Mouse (Mus musculus) WW6 (cell line): ENCODE results near the gene Anapc15.

Experiments used
- DNase-seq: peaks from one replicate; pipeline ENCODE4 v3.0.0-alpha.2; 2013; ENCODE audit warnings: low read depth, low spot score

Anapc15 gene

DNA sequence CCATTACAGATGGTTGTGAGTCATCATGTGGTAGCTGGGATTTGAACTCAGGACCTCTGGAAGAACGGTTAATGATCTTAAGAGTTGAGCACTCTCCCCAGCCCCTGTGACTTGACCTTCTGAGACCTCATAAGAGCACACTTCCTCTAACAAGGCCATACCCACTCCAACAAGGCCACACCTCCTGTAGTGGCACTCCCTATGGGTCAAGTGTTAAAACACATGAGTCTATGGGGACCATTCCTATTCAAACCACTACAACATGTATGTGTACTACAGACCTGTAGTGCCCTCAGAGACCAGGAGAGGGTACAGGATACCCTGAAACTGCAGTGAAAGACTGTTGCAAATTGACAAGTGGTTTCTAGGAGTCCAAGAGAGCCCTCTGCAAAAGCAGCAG is 15.6 kb upstream of the Anapc15 start:
- no peak for DNase-seq

DNA sequence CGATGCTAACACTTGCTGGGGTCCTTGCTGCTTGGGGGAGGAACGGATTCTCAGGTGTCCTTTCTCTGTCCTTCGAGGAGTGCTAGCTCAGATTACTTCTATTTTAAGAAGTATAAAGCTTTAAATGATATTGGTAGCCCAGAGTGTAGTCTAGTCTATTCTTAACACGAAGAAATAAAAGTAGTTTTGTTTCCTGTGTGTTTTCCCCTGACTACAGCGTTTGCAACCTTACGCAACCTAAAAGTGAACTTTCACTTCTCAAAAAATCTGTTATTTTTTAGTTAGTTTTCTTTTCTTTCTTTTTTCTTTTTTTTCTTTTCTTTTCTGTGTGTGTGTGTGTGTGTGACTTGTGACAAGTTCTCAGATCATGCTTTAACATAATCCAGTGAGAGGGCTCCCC is 11.8 kb upstream of the Anapc15 start:
- DNase-seq, result no peak

DNA sequence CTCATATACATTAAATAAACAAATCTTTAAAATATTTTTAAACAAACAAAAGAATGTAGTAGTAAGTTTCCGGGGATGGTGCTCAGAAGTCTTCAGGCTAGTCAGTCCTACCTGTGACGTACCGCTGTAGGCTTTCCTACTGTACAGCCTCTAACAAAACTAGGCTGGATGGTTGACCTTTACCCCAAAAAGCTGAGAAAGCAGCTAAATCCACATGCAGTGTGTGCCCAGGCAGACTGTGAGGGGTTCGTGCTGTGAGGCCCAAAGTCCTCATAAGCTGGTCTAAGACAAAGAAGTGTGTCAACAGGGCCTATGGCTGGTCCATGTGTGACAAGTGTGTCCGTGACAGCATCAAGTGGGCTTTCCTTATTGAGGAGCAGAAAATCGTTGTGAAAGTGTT is 10.7 kb upstream of the Anapc15 start:
- DNase-seq, result no peak

DNA sequence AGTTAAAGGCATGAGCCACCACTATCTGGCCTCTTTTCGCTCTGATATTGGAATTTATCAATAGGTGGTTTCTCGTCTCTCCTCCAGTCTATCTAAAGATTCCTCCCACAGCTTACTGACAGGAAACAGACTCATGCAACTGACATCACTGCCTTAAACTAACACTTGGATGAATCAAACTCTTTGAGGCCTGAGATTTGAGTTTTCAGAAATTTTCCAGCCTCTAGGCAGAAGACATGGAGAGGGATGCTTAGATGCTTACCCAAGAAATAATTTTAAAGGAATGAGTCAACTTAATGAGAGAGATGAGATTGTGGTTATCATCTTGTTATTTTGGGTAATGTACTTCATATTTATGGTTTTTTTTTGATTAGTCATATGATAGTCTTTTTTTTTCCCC is 9.7 kb upstream of the Anapc15 start:
- DNase-seq, result no peak

DNA sequence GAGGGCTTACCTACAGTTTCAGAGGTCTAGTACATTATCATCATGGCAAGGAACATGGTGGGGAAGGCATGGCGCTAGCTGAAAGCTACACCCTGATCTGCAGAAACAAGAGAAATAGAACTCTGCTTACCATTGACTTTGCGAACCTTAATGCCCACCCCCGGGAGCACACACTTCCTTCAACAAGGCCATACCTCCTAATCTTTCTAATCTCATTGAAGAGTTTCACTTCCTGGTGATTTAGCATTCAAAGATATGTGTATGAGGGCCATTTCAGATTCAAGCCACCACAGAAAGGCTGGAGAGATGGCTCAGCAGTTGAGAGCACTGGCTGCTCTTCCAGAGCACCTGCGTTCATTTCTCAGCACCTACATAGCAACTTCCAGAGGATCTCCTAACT is 6.4 kb upstream of the Anapc15 start, which contains the start of gene Folr2:
Folr2 (minus strand) TSS at position 101 of the 400 bp plus-strand sequence.
- no peak for DNase-seq

DNA sequence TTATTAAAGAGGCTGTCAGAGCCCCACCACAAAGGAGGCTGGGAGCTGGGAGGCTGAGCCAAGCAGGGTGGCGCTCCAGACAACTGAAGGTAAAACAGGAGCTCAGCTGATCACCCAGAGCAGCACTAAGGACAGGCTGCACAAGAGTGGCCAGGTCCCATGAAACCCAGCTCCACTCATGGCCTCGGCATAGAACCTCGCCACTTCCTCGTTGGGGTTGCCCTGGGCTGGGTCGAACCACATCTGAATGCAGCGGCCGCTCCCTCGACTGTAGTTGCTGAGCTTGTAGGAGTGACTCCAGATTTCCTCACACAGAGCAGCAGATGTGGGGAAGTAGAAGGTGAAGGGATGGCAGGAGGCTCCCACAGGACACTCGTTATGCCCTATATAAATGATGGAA is 5.2 kb upstream of the Anapc15 start:
- DNase-seq, result no peak

DNA sequence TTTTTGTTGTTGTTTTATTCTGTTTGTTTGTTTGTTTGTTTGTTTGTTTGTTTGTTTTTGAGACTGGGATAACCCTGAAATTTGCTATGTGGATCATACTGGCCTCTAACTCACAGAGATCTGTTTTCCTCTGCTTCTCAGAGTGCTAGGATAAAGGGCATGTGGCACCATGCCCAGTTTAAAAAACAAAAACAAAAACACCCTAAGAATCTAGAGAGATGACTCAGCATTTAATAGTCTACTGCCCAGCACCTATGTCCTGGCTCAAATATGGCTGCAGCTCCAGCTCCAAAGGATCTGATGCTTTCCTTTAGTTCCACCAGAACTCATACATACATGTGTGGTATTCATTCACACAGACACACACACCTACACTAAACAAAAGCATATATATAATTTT is 2.5 kb upstream of the Anapc15 start:
- DNase-seq, result no peak

DNA sequence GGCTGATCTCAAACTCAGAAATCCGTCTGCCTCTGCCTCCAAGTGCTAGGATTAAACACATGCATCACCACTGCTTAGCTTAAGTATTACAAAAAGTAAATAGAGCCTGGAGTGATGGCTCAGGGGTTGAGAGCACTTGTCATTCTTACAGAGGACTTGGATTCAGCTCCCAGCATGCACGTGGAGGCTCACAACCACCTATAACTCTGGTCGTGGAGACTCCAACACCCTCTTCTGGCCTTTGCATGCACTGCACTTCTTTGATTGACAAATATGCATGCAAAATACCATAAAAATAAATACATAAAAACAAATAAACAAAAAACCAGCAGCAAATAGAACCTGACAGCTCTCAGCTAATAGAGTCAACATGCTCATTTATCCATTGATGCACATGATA is 1.2 kb upstream of the Anapc15 start:
- no peak for DNase-seq

DNA sequence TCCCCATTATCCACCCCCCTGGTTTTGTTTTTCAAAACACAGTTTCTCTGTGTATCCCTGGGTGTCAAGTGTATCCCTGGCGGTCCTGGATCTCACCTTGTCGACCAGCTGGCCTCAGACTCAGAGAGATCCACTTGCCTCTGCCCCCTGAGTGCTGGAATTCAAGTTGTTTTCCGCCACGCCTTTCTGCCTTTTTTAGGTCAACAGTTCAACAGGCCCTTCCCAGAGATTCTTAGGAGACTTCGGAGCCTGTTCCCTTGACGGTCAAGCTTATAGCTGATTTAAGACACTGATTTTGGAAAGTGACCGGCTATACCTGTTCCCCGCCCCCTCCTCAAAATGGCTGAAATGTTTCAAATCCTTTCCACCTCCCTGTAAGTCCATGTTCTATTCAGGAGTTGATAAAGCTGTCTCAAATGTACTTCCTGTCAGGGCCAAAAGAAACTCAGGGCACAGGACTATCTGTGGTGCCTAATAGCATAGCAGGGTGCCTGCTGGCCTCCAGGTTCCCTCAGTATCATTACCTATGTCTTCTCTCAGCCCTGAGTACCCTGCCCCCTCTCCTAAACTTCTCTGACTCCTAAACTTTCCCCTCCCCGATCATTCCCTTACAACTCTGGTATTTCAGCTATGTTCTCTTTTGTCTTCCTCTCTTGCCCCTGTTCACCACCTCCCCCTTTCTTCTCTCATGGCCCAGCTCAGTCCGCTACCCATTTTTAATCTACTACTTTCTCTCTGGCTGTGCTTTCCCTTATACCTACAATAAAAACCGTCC is 3.2 kb downstream of the Anapc15 start:
- DNase-seq, result no peak

DNA sequence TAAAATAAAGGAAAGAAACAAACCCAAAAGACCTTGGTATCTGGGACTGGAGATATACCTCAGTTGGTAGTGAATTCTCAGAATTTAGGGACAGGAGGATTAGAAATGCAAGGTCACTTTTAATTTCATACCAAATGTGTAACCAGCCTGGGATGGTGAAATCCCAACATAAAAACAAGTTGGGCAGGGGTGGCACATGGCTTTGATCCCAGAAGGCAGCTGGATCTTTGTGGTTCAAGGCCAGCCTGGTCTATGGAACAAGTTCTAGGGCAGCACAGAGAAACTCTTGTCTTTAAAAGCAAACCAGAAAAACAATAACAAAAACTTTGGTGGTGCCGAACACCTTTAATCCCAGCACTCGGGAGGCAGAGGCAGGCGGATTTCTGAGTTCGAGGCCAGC is 4.0 kb downstream of the Anapc15 start:
- DNase-seq, result no peak

DNA sequence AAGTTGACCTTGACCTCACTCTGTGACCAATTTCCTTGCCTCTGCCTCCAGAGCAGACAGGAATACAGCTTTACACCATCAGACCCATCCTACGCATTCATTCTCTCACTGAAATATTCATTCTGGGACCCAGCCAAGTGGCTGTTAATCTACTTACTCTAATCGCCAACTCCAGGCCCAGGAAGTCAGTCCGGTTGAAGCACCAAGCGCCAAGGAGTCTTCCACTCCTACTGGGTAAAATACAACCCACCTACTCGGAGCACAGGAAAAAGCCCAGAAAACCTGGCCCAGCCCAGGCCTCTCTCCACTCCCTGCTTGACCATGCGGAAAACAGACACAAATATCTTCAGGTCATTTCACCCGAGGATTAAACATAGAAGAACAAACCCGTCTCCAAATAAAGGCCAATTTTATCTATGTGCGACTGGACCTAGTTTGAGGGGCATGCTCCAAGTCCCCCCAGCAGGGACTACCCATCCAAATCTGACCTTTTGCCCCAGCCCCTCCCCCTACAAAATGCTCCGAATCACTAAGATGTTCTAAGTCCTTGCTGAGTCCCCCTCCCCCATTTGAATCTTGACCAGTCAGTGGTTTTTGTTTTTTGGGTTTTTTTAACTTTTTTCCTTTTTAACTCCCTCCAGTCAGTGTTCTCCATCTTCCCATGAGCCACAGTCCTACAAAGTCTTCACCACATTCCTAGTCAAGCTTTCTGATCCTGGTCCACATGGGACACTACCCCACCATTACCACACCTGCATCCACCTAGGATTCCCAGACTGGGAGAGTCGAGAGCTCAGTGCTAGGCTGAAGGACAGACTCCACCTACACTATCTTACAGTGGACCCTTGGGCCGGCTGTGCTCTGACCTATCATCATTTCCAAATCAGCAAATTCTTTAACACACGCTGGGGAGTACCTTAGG is 5.0 kb downstream of the Anapc15 start:
- DNase-seq, result no peak

DNA sequence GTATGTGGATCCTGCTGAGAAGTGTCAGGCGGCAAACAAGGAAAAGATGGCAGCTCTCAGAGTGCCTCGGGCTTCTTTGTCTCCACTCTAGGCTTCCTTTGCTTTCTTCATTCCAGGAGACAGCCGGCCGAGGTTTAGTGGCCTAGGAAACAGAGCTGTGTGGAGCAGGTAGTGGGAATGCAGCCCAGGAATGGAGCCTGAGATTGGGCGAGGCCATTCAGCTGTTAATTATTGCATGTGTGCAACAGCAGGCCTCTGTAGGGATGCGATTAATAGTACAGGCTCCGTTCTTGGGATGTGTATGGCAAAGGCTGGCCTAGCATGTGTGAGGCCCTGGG is 5.6 kb downstream of the Anapc15 start:
- no peak for DNase-seq

DNA sequence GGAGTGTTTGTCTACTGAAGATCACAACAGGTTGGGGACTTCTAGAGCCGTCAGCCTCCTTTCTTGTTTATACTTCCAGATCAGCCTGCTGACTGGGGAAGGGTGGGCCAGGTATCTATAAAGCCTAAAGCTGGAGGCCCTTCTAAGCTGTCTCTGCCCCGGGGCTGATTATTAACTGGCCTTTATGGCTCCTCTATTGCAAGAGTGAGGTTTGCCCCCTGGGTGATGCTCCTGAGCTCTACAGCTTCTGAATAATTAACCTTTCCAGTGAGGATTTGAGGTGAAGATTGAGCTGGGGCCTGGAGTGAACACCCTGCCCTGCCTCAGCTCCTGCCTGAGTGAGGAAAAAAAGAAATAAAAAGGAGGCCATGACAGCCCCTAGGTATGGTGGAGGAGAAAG is 7.1 kb downstream of the Anapc15 start, which contains the start of gene Folr1:
Folr1 (minus strand) TSS at position 160 of the 400 bp plus-strand sequence.
- DNase-seq, result no peak

DNA sequence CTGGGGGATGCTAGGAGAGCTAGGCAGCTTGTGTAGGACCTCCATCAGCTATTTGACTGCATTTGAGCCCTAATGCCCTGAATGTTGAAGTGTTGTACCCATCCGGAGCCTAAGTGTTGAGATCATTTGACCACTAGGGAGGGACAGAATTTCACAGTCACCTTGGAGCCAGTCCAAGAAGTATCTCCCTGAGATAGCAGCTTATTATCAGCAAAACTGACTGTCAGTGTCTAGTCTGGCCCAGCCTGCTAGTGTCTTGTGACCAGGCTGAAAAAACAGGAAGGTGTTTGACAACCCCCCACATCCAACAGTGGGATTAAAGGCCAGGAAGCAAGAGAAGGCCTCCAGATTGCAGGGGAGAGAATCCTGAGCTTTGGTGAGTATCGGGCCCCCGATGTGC is 7.8 kb downstream of the Anapc15 start:
- DNase-seq, result no peak

DNA sequence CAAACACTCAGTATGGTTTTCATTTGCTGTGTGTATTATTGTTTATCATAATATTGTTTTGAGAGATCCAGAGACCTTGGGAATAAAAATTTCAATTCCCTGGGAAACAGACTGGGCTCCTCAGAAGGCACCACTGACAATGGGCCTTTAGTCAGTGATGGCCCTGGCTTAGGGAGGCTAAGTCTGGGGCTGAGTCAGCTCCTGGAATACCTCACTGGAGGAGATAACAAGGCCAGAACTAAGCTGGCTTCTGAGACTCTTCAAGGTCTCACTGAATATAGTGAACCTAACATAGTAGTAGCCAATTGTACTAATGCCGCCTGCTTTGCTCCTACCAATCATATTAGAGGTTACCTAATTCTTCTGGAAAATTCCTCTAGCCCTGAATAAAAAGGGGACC is 12.5 kb downstream of the Anapc15 start:
- no peak for DNase-seq

DNA sequence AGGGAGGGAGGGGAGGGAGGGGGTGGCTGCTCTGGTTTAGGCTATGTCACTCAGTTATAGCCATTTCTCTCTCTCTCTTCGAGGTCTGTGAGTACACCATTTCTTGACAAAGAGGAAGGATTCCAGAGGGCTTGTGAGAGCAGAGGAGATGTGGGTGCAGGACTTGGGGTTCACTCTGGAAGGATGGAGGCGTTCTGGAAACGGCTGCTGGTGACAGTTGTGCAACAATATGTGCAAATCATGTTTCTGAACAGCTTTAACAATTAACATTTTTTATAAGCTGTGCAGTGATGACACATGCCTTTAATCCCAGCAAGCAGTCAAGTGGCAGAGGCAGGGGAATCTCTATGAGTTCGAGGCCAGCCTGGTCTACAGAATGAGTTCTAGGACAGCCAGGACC is 17.3 kb downstream of the Anapc15 start:
- DNase-seq, result no peak

DNA sequence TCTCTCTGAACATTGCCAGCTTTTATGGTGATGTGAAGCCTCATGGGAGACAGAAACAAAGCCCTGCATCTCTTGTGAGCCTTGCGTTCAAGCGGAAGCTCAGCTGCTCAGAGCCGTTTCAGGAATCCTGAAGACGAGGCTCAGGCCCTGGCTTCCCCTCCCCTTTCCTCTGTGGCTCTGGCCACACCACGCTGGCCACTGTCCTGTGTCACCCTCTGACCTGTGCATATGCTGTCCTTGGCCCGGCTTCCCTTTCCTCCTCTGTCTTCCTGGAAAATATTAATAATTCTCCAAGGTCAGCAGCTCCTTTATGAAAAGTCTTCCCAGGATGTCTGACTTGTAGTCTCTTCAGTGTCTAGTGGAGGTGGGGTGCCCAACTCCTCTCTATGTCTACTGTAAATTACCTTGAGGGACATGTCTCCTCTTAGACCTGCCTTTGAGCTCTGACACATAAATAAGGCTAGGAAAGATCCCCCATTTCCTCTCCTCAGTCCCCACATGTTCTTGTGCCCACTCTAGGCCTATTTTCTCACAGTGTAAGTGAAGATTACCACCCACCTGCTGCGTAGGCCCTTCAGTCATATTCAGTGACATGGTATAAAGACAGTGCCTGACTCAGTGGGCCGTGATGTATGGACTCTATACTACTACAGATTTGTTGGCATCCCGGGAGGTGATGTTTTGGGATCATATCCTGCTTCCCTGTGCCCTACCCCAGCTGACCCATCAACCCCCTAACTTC is 19.1 kb downstream of the Anapc15 start:
- DNase-seq, result no peak

DNA sequence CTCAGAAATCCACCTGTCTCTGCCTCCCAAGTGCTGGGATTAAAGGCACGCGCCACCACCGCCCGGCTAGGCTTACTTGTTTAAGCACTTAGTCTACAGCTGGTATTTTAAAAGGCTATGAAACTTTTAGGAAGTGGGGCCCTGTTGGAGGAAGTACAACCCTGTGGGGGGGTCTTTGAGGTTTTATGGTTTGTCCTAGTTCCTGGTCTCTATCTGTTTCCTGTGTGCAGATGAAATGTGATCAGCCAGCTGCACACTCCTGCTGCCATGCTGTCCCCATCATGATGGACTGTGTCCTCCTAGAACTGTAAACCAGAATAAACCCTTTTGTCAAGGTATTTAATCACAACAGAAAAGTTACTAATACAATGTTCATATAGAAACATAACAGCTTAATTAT is 20.6 kb downstream of the Anapc15 start:
- no peak for DNase-seq

DNA sequence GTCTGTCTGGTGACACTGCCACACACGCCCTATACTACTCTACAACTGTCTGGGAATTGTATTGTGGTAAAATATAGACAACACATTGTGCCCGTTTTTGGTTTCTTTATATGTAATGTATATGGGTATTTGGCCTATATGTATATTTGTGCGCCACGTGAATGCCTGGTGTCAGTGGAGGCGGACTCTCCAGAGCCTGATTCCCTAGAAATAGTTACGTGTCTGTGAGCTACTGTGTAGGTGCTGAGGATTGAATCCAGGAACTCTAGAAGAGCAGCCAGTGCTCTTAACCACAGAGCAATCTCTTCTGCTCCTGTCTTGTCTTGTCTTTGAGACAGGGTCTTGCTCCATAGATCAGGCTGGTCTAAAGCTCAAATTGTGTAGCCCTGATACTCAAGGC is 22.8 kb downstream of the Anapc15 start:
- DNase-seq, result no peak

DNA sequence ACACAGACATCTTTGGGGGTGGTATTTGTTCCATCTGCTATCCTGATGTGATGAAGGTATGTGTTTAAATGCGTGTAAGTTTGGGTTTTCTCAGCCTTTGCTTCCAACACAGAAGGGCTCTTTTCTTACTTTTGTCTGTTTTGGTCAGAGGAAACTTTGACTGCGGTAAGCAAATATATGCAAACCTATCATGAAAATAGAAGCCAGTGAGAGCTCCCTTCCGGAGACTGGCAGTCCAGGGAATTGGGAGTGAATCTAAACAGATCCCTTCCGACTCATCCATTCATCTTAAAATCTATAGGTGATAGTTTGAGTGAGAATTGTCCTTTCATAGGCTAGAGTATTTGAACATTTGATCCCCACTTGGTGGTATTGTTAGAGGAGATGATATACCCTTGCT is 24.9 kb downstream of the Anapc15 start:
- no peak for DNase-seq

DNA sequence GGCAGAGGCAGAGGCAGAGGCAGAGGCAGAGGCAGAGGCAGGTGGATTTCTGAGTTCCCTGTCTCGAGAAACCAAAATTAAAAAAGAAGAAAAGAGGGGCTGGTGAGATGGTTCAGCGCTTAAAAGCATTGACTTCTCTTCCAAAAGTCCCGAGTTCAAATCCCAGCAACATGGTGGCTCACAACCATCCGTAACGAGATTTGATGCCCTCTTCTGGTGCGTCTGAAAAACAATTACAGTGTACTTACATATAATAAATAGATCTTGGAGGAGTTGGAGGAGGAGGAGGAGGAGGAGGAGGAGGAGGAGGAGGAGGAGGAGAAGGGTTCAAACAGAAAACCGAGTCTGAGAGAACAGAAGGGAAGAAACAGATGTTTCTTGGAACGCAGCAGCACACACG is 32.2 kb downstream of the Anapc15 start:
- no peak for DNase-seq
